Mouse (Mus musculus) bone marrow macrophage, adult 2 months (primary cell): Measurements from ENCODE around the gene Tnni1.

Experiments
- CTCF ChIP-seq: IDR thresholded peaks from 2 replicates; pipeline ENCODE4 v1.5.1; 2012; ENCODE audit warnings: low read depth, mild to moderate bottlenecking, low read length, moderate library complexity
- POLR2A ChIP-seq: IDR thresholded peaks from 2 replicates; pipeline ENCODE4 v1.6.1; 2012; ENCODE audit warnings: mild to moderate bottlenecking, low read depth, low read length, borderline replicate concordance

DNA sequence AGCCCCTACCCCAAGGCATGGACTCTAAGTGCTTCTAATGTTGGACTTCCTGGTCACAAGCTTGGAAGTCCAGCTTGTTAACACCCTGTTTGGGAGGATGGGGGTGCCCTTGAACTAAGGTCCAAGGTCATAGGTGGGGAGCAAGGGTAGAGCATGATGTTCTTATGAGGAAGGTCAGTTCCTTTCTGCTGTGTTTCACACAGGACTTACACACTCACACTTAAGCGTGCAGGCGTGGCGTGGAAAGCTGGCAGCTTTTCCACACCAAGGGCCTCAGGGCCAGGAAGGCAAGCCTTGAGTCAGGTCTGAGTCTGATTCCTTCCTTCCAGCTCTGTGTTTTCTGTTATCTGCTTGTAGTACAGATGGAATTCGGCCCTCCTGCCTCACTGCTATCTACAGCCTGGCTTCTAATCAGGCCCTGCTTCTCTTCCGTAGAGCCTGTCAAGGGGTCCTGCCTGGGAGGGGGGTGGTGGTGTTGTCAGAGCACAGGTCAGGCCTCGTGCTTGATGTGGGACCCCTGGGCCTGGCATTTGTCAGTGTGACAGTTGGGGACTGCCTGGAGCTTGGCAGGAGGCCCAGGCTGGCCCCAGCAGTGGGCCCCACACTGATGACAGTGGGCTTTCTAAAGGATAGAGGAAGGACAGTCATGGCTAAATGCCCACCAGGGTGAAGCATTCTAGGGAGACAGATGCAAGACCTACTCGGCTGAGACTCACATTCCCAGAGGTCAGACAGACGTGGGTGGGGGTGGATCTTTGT is 21.1 kb downstream of the Tnni1 start:
- TF ChIP-seq CTCF (no peak), POLR2A (no peak)
